Mouse (Mus musculus): ENCODE measurements around the gene Slc27a1. TPM values are rescaled to one million over a fixed set of nuclear protein-coding genes. Genes with fewer than 3 reads are reported as not detected.
"Not testable (repeated sequence)": the region's sequence is repeated elsewhere in the genome, so short reads cannot be mapped to it uniquely, and the experiment has no call there.

The Slc27a1 gene
- total and polyA plus RNA-seq, 3 experiments = 0.46 to 1.3 TPM; not detected in 1

DNA sequence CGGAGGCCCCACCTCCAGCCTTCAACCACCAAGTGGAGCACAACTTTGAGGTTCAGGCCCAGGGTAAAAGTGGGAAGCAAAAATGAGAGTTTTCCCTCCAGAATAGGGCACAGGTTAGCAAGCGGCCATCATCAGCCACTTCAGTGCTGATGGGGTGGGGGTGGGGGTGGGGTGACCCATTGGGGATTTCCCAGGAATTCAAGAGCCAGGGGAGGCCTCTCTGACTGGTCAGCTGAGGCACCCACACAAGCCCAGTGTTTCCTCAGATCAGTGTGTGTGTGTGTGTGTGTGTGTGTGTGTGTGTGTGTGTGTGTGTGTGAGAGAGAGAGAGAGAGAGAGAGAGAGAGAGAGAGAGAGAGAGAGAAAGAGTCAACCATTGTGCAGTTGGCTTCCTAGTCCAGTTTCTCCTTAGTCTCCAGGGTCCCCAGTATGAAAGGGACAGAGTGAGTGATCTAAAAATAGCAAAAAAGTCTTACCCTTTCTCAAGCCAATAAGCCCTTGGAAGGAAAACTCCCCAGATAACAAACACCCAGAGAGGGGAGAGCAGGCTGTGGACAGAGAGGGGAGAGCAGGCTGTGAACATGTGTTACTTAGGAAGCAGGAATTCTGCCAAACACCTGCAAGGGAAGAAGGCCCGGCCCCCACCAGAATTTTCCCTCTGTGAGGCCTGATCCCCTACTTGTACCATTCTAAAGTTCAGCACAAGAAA, 41.4 kb upstream of the Slc27a1 start:
- no peak for TF ChIP-seq USF2 (IDR thresholded peaks at IDR 0.05; ENCODE audit: borderline replicate concordance in 1 of 2, insufficient read depth in 1 of 2, low read depth in 1 of 2, low read length in 2 of 2)
- TF ChIP-seq ZKSCAN1 (IDR thresholded peaks at IDR 0.05; ENCODE audit: low read depth, low read length) = no peak
- no peak for TF ChIP-seq MAX (IDR thresholded peaks at IDR 0.05; ENCODE audit: low read length)
- TF ChIP-seq ZC3H11A (IDR thresholded peaks at IDR 0.05; ENCODE audit: low read depth, low read length) = no peak
- TF ChIP-seq ZNF384 (IDR thresholded peaks at IDR 0.05; ENCODE audit: low read depth, low read length) = no peak
- Histone ChIP-seq H3K4me1 (ENCODE audit: control insufficient read depth in 1 of 2, insufficient read depth in 2 of 2, low read length in 2 of 2) (no peaks in the 10 kb centered on the region), H3K27me3 (ENCODE audit: control insufficient read depth in 1 of 2, insufficient read depth in 2 of 2, low read length in 2 of 2) (no peaks in the 10 kb centered on the region; a peak in 1 of 4 replicates), H3K36me3 (ENCODE audit: control insufficient read depth in 1 of 2, insufficient read depth in 2 of 2, low read length in 2 of 2) (no peaks in the 10 kb centered on the region), H3K9ac (ENCODE audit: control insufficient read depth, low read depth, low read length, poor library complexity, severe bottlenecking) (no peak overlapping the region), H3K4me3 (ENCODE audit: control insufficient read depth in 1 of 2, insufficient read depth in 1 of 2, low read depth in 2 of 2, low read length in 2 of 2) (no peak overlapping the region), H3K27ac (ENCODE audit: control insufficient read depth, low read depth, low read length) (no peak overlapping the region), H3K79me2 (ENCODE audit: control insufficient read depth, insufficient read depth, low read length, poor library complexity) (no peaks in the 10 kb centered on the region), H3K9me3 (replicated peaks; ENCODE audit: insufficient read depth, low read length) (no peaks in the 10 kb centered on the region)
- no peak for DNase-seq (ENCODE audit: low read depth, low spot score)

DNA sequence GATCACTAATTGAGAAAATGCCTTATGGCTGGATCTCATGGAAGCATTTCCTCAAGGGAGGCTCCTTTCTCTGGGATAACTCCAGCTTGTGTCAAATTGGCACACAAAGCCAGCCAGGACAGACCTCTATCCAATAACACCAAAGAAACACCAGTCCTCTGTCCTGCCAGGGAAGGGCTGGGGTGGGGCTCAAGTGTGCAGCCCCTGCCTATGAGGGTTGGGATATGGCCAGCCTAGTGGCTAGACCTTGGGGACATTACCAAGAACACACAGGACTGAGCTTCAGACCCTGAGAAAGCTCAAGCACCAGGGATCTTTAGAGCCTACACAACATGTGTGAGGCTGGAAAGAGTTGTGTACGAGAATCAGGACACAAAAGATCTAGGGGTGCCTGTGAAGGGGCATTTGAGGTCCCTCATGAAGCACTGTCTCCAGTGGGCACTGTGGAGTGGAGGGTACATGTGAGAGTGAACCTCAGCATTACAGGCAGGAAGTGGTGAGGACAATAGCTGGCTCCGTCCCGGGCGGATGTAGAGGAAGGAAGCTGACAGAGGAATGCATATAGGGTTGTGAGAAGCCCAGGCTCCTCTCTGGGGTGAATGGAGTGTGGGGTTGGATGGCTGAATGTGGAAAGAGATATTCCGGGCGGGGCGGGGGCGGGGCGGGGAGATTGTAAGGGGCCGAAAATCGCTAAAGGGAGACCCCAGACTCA, 40.2 kb upstream of the Slc27a1 start:
- no peak for TF ChIP-seq POLR2AphosphoS2 (IDR thresholded peaks at IDR 0.05; ENCODE audit: low read length)
- no peaks in the 10 kb centered on the region for H3K36me3 ChIP-seq (ENCODE audit: control insufficient read depth in 1 of 2, insufficient read depth in 2 of 2, low read length in 2 of 2)
- H3K9me3 ChIP-seq (replicated peaks; ENCODE audit: insufficient read depth, low read length) = no peaks in the 10 kb centered on the region
- DNase-seq (ENCODE audit: low read depth, low spot score) = no peak
- no peaks in the 10 kb centered on the region for H3K4me1 ChIP-seq (ENCODE audit: control insufficient read depth in 1 of 2, insufficient read depth in 2 of 2, low read length in 2 of 2)
- H3K27me3 ChIP-seq (ENCODE audit: control insufficient read depth in 1 of 2, insufficient read depth in 2 of 2, low read length in 2 of 2) = no peaks in the 10 kb centered on the region; a peak in 1 of 4 replicates
- H3K79me2 ChIP-seq (ENCODE audit: control insufficient read depth, insufficient read depth, low read length, poor library complexity) = no peaks in the 10 kb centered on the region
- H3K9ac ChIP-seq (ENCODE audit: control insufficient read depth, low read depth, low read length, poor library complexity, severe bottlenecking) = no peak overlapping the region
- H3K27ac ChIP-seq (ENCODE audit: control insufficient read depth, low read depth, low read length) = no peak overlapping the region
- no peak overlapping the region for H3K4me3 ChIP-seq (ENCODE audit: control insufficient read depth in 1 of 2, insufficient read depth in 1 of 2, low read depth in 2 of 2, low read length in 2 of 2)

DNA sequence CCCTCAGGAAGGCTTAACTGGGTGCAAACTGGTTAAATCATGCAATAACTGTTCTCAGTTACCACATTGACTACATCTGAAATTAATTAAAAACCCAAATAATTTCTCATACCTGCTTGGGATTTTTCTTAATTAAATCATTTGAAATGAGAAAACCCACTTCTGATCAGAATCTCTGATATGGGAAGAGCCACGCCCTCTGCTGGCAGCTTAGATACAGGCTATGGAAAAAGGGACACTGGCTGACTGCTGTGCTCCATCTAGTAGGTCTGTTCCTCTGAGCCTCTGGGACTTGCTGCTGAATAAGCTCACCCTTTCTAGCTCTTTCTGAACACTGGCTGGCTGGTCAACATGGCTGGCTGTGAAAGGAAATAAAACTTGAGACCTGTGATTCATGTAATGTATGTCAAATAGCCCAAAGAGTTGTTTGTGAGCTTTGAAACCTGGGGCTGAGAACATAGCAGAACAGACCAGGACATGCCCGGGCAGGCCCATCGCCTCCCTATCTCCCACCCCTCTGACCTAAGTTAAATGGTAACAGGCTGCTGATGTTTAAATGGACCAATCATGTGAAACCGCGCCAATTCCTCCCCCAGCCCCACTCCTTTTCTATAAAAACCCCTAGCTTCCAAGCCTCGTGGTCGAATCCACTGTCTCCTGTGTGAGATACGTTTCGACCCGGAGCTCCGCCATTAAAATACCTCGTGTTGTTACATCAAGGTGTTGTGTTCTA, 37.8 kb upstream of the Slc27a1 start:
- H3K9me3 ChIP-seq (replicated peaks; ENCODE audit: insufficient read depth, low read length); H3K27me3 ChIP-seq (ENCODE audit: control insufficient read depth in 1 of 2, insufficient read depth in 2 of 2, low read length in 2 of 2); H3K4me1 ChIP-seq (ENCODE audit: control insufficient read depth in 1 of 2, insufficient read depth in 2 of 2, low read length in 2 of 2); H3K4me3 ChIP-seq (ENCODE audit: control insufficient read depth in 1 of 2, insufficient read depth in 1 of 2, low read depth in 2 of 2, low read length in 2 of 2); H3K36me3 ChIP-seq (ENCODE audit: control insufficient read depth in 1 of 2, insufficient read depth in 2 of 2, low read length in 2 of 2); H3K27ac ChIP-seq (ENCODE audit: control insufficient read depth, low read depth, low read length); H3K79me2 ChIP-seq (ENCODE audit: control insufficient read depth, insufficient read depth, low read length, poor library complexity); H3K9ac ChIP-seq (ENCODE audit: control insufficient read depth, low read depth, low read length, poor library complexity, severe bottlenecking): not testable (repeated sequence)
- TF ChIP-seq GATA1 (IDR thresholded peaks at IDR 0.05; ENCODE audit: low read depth, low read length) = peak; percentile 75
- peak; percentile 61 for TF ChIP-seq SMC3 (IDR thresholded peaks at IDR 0.05; ENCODE audit: low read depth, low read length)
- TF ChIP-seq RAD21 (IDR thresholded peaks at IDR 0.05; ENCODE audit: low read depth, low read length) = peak; percentile 15
- TF ChIP-seq CTCF (IDR thresholded peaks at IDR 0.05 in 2 of 3, conservative IDR thresholded peaks at IDR 0.05 in 1 of 3; ENCODE audit: control insufficient read depth in 1 of 3, insufficient read depth in 1 of 3, low read depth in 2 of 3, low read length in 3 of 3, poor library complexity in 1 of 3, severe bottlenecking in 1 of 3) = peak; percentile 54 to 71 (median 58)
- DNase-seq (ENCODE audit: low read depth, low spot score) = peak; percentile 67

All from MEL (cell line).